Mouse (Mus musculus) gastrocnemius, adult 18-20 months (tissue): ENCODE measurements around the gene Zswim9. TPM values are rescaled to one million over a fixed set of nuclear protein-coding genes. Genes with fewer than 3 reads are reported as not detected.
A peak's percentile ranks its signal among the peaks of the same experiment; 100 is the strongest.

ENCODE experiments used
- DNase-seq: peaks from one replicate; pipeline ENCODE4 v3.0.0; 2021; ENCODE audit warnings: low spot score
- total RNA-seq, 2 experiments: library from RNA; stranded (reverse); gene quantifications; 2 replicates each; pipeline ENCODE4 v1.2.3; 2021

Zswim9 gene
- total RNA-seq, 2 experiments from 2014 or later: 13.6 to 14.7 TPM

- no peak for DNase-seq
Observed at GRCm38 (mm10) chr7:13269394-13269793, 9.1 kb downstream of the Zswim9 start.

- DNase-seq: no peak
Observed at GRCm38 (mm10) chr7:13268749-13269260, 9.7 kb downstream of the Zswim9 start.

GRCm38 (mm10) chr7:13264396-13264795, 14.1 kb downstream of the Zswim9 start:
- no peak for DNase-seq

- no peak for DNase-seq
Observed at GRCm38 (mm10) chr7:13263851-13264250, 14.7 kb downstream of the Zswim9 start.

GRCm38 (mm10) chr7:13260746-13261700, 17.5 kb downstream of the Zswim9 start:
- peak; percentile 7 for DNase-seq

- no peak for DNase-seq
Observed at GRCm38 (mm10) chr7:13212720-13213119, 65.8 kb downstream of the Zswim9 start, which contains the start of gene Vmn1r89. TSS of gene Vmn1r89 (plus strand) at chr7:13213020.

Other genes with a start within 250 kb of the Zswim9 start
- gene Chmp2a, start 243.9 kb downstream of the Zswim9 start, total RNA-seq: 100 to 1,000 TPM in 1 of 2 experiments, 10 to 100 TPM in 1; 95.4 to 103 TPM
- 100 to 1,000 TPM; 148 to 149 TPM for gene Ube2m, start 240.4 kb downstream of the Zswim9 start, total RNA-seq
- under 1 TPM; 0.62 to 0.71 TPM for gene Mzf1, start 224.0 kb downstream of the Zswim9 start, total RNA-seq
- gene Vmn1r85, start 183.5 kb downstream of the Zswim9 start, total RNA-seq: not detected
- gene Vmn1r86, start 158.8 kb downstream of the Zswim9 start, total RNA-seq: not detected
- gene Vmn1r87, start 138.6 kb downstream of the Zswim9 start, total RNA-seq: not detected
- under 1 TPM; 0.05 to 0.09 TPM for gene Vmn1r88, start 119.2 kb downstream of the Zswim9 start, total RNA-seq
- gene Vmn1r89, start 65.7 kb downstream of the Zswim9 start, total RNA-seq: not detected
- 1 to 10 TPM in 1 of 2 experiments, under 1 TPM in 1; 0.91 to 1.4 TPM for gene Lig1, start 1.4 kb downstream of the Zswim9 start, total RNA-seq
- not detected for gene Pla2g4c, start 45.9 kb upstream of the Zswim9 start, total RNA-seq
- not detected for gene Cabp5, start 119.4 kb upstream of the Zswim9 start, total RNA-seq
- gene Bsph1, start 172.1 kb upstream of the Zswim9 start, total RNA-seq: not detected